Mouse (Mus musculus) ES-E14 (cell line): ENCODE results near the gene Taf5. TPM values are rescaled to one million over a fixed set of nuclear protein-coding genes. Genes with fewer than 3 reads are reported as not detected.

ENCODE experiments used
- DNase-seq: peaks from one replicate; pipeline ENCODE4 v3.0.0-alpha.2; 2013; ENCODE audit warnings: low read depth, low spot score
- H3K27ac ChIP-seq: 2 replicates; pipeline ENCODE4 v1.5.1; 2012; ENCODE audit warnings: low read depth, mild to moderate bottlenecking, low read length, moderate library complexity, mixed read lengths; ENCODE audit not compliant: poor library complexity, insufficient read depth, severe bottlenecking
- H3K36me3 ChIP-seq: 2 replicates; pipeline ENCODE4 v1.6.1; 2012; ENCODE audit warnings: mild to moderate bottlenecking, low read length, moderate library complexity, mixed read lengths; ENCODE audit not compliant: control insufficient read depth, poor library complexity, insufficient read depth, severe bottlenecking
- H3K4me1 ChIP-seq, 2 experiments: fragments of 150-350 bp in 1 of 2; sonication (generic) in 1 of 2; 2 replicates each; pipeline ENCODE4 v1.6.1; 2012; ENCODE audit warnings: low read length in 2 of 2, mild to moderate bottlenecking in 1 of 2, mixed read lengths in 1 of 2; ENCODE audit not compliant: control insufficient read depth in 2 of 2, insufficient read depth in 2 of 2, poor library complexity in 1 of 2
- H3K4me3 ChIP-seq, 2 experiments: fragments of 150-350 bp in 1 of 2; sonication (generic) in 1 of 2; 2 replicates each; pipeline ENCODE4 v1.5.1; 2012; ENCODE audit warnings: low read length in 2 of 2, low read depth in 1 of 2, mild to moderate bottlenecking in 1 of 2, mixed read lengths in 1 of 2; ENCODE audit not compliant: insufficient read depth in 1 of 2, poor library complexity in 1 of 2, severe bottlenecking in 1 of 2
- H3K9ac ChIP-seq: 2 replicates; pipeline ENCODE4 v1.6.1; 2012; ENCODE audit warnings: low read depth, mild to moderate bottlenecking, low read length, mixed read lengths; ENCODE audit not compliant: poor library complexity, insufficient read depth, severe bottlenecking
- H3K9me3 ChIP-seq: fragments of 150-350 bp; sonication (generic); 2 replicates; pipeline ENCODE4 v1.6.1; 2012; ENCODE audit warnings: low read depth, mild to moderate bottlenecking, low read length; ENCODE audit not compliant: control insufficient read depth, insufficient read depth
- CHD2 ChIP-seq: IDR thresholded peaks from 2 replicates; pipeline ENCODE4 v1.6.1; 2014; ENCODE audit warnings: mild to moderate bottlenecking, low read depth, low read length, inconsistent platforms
- HCFC1 ChIP-seq: IDR thresholded peaks from 2 replicates; pipeline ENCODE4 v1.6.1; 2012; ENCODE audit warnings: low read length, inconsistent platforms, borderline replicate concordance; ENCODE audit not compliant: insufficient read depth
- MAFK ChIP-seq: IDR thresholded peaks from 2 replicates; pipeline ENCODE4 v1.6.1; 2014; ENCODE audit warnings: mild to moderate bottlenecking, low read depth, low read length, inconsistent platforms; ENCODE audit not compliant: insufficient read depth
- ZC3H11A ChIP-seq: IDR thresholded peaks from 2 replicates; pipeline ENCODE4 v1.6.1; 2012; ENCODE audit warnings: low read depth, mild to moderate bottlenecking, inconsistent platforms, low read length, borderline replicate concordance
- ZNF384 ChIP-seq: IDR thresholded peaks from 2 replicates; pipeline ENCODE4 v1.6.1; 2012; ENCODE audit warnings: low read depth, low read length, inconsistent platforms
- in situ Hi-C, 2 experiments: fragments of 600-800 bp; cut with MboI; formaldehyde crosslinking; loops; one replicate each; pipeline ENCODE4 v1.15.1; 2025; ENCODE audit warnings: low sequenced_read_pairs in 2 of 2, inconsistent platforms in 1 of 2; ENCODE audit not compliant: unreplicated experiment in 2 of 2
- total RNA-seq: library from RNA; depleted of rRNA; stranded (reverse); fragments of 300-350 nt; gene quantifications from 2 replicates; pipeline ENCODE4 v1.2.3, GENCODE M21; 2012

The Taf5 gene
- total RNA-seq, 1 experiment, result 17.1 TPM

GRCm38 (mm10) chr19:47050271-47051032 is 17.1 kb upstream of the Taf5 start, which contains the start of gene Pcgf6:
Gene Pcgf6, minus strand, starts transcription at chr19:47050906.
- H3K9me3 ChIP-seq, result no peaks in the 10 kb centered on the region
- DNase-seq, result peak; percentile 85
- H3K4me1 ChIP-seq, result peaks cover 12 to 14% of the 10 kb centered on the region in 2 experiments
- H3K9ac ChIP-seq, result peak within 1 kb of the TSS; percentile 97
- in situ Hi-C loops, result no loop called here
- peak within 1 kb of the TSS; percentile 88 for H3K27ac ChIP-seq
- H3K4me3 ChIP-seq, result peak within 1 kb of the TSS; percentile 85 to 95
- peaks cover 18% of the 10 kb centered on the region for H3K36me3 ChIP-seq
- peak; percentile 90 for TF ChIP-seq HCFC1
- 0 out of 2 replicates have a peak, but pooled peaks have one; percentile 21 for TF ChIP-seq CHD2
- no peak for TF ChIP-seq MAFK
- TF ChIP-seq ZC3H11A, result no peak

- H3K4me1 ChIP-seq, result peaks cover 6 to 7% of the 10 kb centered on the region in 2 experiments; a peak in 3 of 4 replicates
- no peak overlapping the region for H3K9ac ChIP-seq
- DNase-seq, result no peak
- in situ Hi-C loops, result no loop called here
- H3K27ac ChIP-seq, result no peak overlapping the region
- no peaks in the 10 kb centered on the region for H3K9me3 ChIP-seq
- H3K36me3 ChIP-seq, result peaks cover 4% of the 10 kb centered on the region
- no peak overlapping the region for H3K4me3 ChIP-seq
- no peak for TF ChIP-seq ZNF384
- no peak for TF ChIP-seq HCFC1
- no peak for TF ChIP-seq ZC3H11A
- TF ChIP-seq MAFK, result peak; percentile 72; the same call in 1 of the 2 replicates
- no peak for TF ChIP-seq CHD2
Observed at GRCm38 (mm10) chr19:47052927-47053326, 14.6 kb upstream of the Taf5 start.

- H3K36me3 ChIP-seq, result peaks cover under 1% of the 10 kb centered on the region
- H3K9me3 ChIP-seq, result no peaks in the 10 kb centered on the region
- H3K4me1 ChIP-seq, result peaks cover 6 to 7% of the 10 kb centered on the region in 2 experiments; a peak in 3 of 4 replicates
- H3K4me3 ChIP-seq, result no peak overlapping the region
- no peak overlapping the region for H3K9ac ChIP-seq
- TF ChIP-seq HCFC1 (no peak), ZNF384 (no peak), MAFK (no peak), CHD2 (no peak), ZC3H11A (no peak)
- DNase-seq, result no peak
- in situ Hi-C loops, result no loop called here
- no peak overlapping the region for H3K27ac ChIP-seq
Observed at GRCm38 (mm10) chr19:47053471-47053870, 14.1 kb upstream of the Taf5 start.

GRCm38 (mm10) chr19:47057684-47058083 is 9.9 kb upstream of the Taf5 start:
- H3K4me1 ChIP-seq, result no peaks in the 10 kb centered on the region
- in situ Hi-C loops, result no loop called here
- H3K36me3 ChIP-seq, result no peaks in the 10 kb centered on the region
- H3K27ac ChIP-seq, result no peak overlapping the region
- H3K4me3 ChIP-seq, result no peak overlapping the region
- no peak for TF ChIP-seq HCFC1
- TF ChIP-seq ZC3H11A, result no peak
- no peak for TF ChIP-seq MAFK
- TF ChIP-seq ZNF384, result no peak
- TF ChIP-seq CHD2, result no peak
- no peak overlapping the region for H3K9ac ChIP-seq
- no peak for DNase-seq
- no peaks in the 10 kb centered on the region for H3K9me3 ChIP-seq
